Mouse (Mus musculus) neutrophil, adult 5-6 weeks (primary cell): ENCODE results near the gene Mdm1. TPM values are rescaled to one million over a fixed set of nuclear protein-coding genes. Genes with fewer than 3 reads are reported as not detected.
"Not testable (repeated sequence)": the region's sequence is repeated elsewhere in the genome, so short reads cannot be mapped to it uniquely, and the experiment has no call there.

ENCODE experiments used
- ATAC-seq: fragments of 151-379, 151-347 bp; 2 replicates; pipeline ENCODE4 v1.8.0; 2017; ENCODE audit warnings: mild to moderate bottlenecking, moderate TSS enrichment; ENCODE audit not compliant: insufficient number of reproducible peaks, poor library complexity, low FRiP score, severe bottlenecking; ENCODE audit errors: extremely low read depth
- total RNA-seq: library from RNA; stranded (forward); fragments of 200-1000 nt; gene quantifications from 2 replicates; pipeline ENCODE4 v1.2.3, GENCODE M21; 2017

The Mdm1 gene
- total RNA-seq, 1 experiment from 2014 or later: 67.0 TPM

DNA sequence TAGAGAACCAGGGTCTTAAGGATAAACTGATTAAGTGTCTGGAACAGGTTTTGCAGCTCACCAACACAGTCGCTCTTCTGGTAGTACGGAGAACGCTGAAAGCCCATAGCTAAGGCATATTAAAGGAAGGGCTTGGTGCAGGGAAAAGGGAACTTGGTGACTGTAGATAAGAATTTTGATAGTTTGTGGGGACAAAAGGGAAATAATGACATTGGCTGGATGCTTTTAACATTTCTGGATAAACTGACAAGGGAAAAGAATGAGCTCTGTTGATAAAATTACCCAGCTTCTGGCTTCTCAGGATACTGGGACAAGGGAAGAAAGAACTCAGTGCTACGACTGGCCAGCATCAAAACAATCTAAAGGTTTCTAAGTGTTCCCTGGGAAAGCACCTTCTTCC is 33.9 kb downstream of the Mdm1 start:
- ATAC-seq: not testable (repeated sequence)

DNA sequence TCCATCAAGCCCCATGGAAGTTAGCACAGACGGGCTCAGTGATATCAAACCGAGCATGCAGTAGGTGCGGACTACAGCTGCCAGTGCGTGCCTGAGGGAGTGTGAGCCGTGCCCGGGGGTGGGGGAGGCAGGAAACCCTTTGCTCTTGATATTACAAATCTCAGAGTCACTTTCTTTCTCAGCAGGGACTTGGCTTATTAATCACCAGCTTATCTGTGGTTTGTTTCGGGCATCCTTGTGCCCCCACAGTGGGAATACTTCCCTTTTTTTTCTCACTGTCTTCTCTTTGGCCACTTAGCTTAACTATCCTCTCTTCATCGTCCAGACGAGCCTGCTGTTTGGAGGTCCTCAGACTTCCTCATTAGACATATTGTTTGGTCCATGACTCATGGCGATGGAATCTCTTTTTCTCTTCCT is 37.1 kb downstream of the Mdm1 start:
- ATAC-seq: no peak

- ATAC-seq: no peak
These were observed 37.7 kb downstream of the Mdm1 start for GRCm38 (mm10) chr10:118179265-118179664.

GRCm38 (mm10) chr10:118195150-118195549 is 53.5 kb downstream of the Mdm1 start:
- ATAC-seq: not testable (repeated sequence)

DNA sequence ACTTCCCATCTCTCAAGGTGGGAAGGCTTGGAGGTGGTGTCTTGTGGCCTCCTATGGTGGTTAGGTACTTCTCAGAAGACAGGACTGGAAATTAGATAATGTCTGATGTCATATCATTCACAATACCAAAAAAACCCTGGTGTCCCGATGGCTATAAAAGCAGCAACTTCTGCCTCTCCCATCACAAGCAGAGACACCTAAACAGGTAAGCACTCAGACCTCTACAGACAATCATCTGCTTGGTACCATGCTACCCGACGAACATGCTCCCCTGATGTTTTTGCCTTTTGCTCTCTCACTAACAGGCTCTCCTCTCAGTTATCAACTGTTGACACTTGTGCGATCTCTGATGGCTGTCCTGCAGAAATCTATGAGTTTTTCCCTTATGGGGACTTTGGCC is 63.0 kb downstream of the Mdm1 start, which contains the start of gene Il22:
TSS of gene Il22 (plus strand) at position 301 of the 400 bp plus-strand sequence.
- ATAC-seq: no peak

GRCm38 (mm10) chr10:118215719-118216393 is 74.2 kb downstream of the Mdm1 start:
- ATAC-seq: not testable (repeated sequence)

Other genes starting within 250 kb of the Mdm1 start
- gene Il22, start 63.1 kb downstream of the Mdm1 start, total RNA-seq: not detected in 2 replicates
- 0.25 TPM in 1 of 2 replicates, not detected in the other for gene Gm32717, start 99.0 kb downstream of the Mdm1 start, total RNA-seq
- 0.25 TPM in 1 of 2 replicates, not detected in the other for gene Gm32802, start 116.9 kb downstream of the Mdm1 start, total RNA-seq
- gene Iltifb, start 153.2 kb downstream of the Mdm1 start, total RNA-seq: not detected in 2 replicates
- not detected in 2 replicates for gene Gm9040, start 185.2 kb downstream of the Mdm1 start, total RNA-seq
- gene Gm9044, start 190.6 kb downstream of the Mdm1 start, total RNA-seq: not detected in 2 replicates
- not detected in 2 replicates for gene Gm9045, start 196.0 kb downstream of the Mdm1 start, total RNA-seq
- gene Gm9046, start 201.4 kb downstream of the Mdm1 start, total RNA-seq: not detected in 2 replicates
- not detected in 2 replicates for gene Gm9048, start 206.9 kb downstream of the Mdm1 start, total RNA-seq
- gene Gm9049, start 212.3 kb downstream of the Mdm1 start, total RNA-seq: not detected in 2 replicates